Mouse (Mus musculus): ENCODE results near the gene Herc6. TPM values are rescaled to one million over a fixed set of nuclear protein-coding genes. Genes with fewer than 3 reads are reported as not detected.

Gene Herc6
- polyA plus RNA-seq, 1 experiment from 2014 or later: 3.8 TPM

- H3K9ac ChIP-seq (replicated peaks; ENCODE audit: low read length): no peak overlapping the region
- H3K9me3 ChIP-seq (replicated peaks; ENCODE audit: control insufficient read depth, low read length): no peaks in the 10 kb centered on the region; the same call in 1 of the 2 replicates
- no peak overlapping the region for H3K27ac ChIP-seq (replicated peaks; ENCODE audit: low read depth, low read length)
- ATAC-seq (replicated peaks; ENCODE audit: insufficient number of reproducible peaks, low FRiP score, low TSS enrichment, low read depth) (no peak), DNase-seq (ENCODE audit: low spot score) (no peak)
- no peak overlapping the region for H3K4me3 ChIP-seq (ENCODE audit: low read depth, low read length)
- H3K4me2 ChIP-seq (ENCODE audit: low read depth, low read length): no peak overlapping the region
- H3K36me3 ChIP-seq (replicated peaks; ENCODE audit: control insufficient read depth, insufficient read depth, low read depth, low read length): no peaks in the 10 kb centered on the region
- no peaks in the 10 kb centered on the region for H3K4me1 ChIP-seq (ENCODE audit: control insufficient read depth, insufficient read depth, low read length)
- 85% methylated on average over 1 of the region's 1 CpGs for WGBS
- no peaks in the 10 kb centered on the region for H3K27me3 ChIP-seq (ENCODE audit: control insufficient read depth, insufficient read depth, low read length)
Measured at GRCm38 (mm10) chr6:57563454-57563853, 17.3 kb upstream of the Herc6 start.

GRCm38 (mm10) chr6:57565452-57565851, 15.3 kb upstream of the Herc6 start:
- WGBS: 95% methylated on average over 7 of the region's 7 CpGs
- H3K4me3 ChIP-seq (ENCODE audit: low read depth, low read length): no peak overlapping the region
- no peak overlapping the region for H3K4me2 ChIP-seq (ENCODE audit: low read depth, low read length)
- no peaks in the 10 kb centered on the region; the same call in 1 of the 2 replicates for H3K9me3 ChIP-seq (replicated peaks; ENCODE audit: control insufficient read depth, low read length)
- no peaks in the 10 kb centered on the region for H3K4me1 ChIP-seq (ENCODE audit: control insufficient read depth, insufficient read depth, low read length)
- H3K36me3 ChIP-seq (replicated peaks; ENCODE audit: control insufficient read depth, insufficient read depth, low read depth, low read length): no peaks in the 10 kb centered on the region
- DNase-seq (ENCODE audit: low spot score) (no peak), ATAC-seq (replicated peaks; ENCODE audit: insufficient number of reproducible peaks, low FRiP score, low TSS enrichment, low read depth) (no peak)
- no peak overlapping the region for H3K27ac ChIP-seq (replicated peaks; ENCODE audit: low read depth, low read length)
- H3K9ac ChIP-seq (replicated peaks; ENCODE audit: low read length): no peak overlapping the region
- H3K27me3 ChIP-seq (ENCODE audit: control insufficient read depth, insufficient read depth, low read length): no peaks in the 10 kb centered on the region

GRCm38 (mm10) chr6:57567630-57568029, 13.2 kb upstream of the Herc6 start:
- 81% methylated on average over 2 of the region's 2 CpGs for WGBS
- no peak for ATAC-seq (replicated peaks; ENCODE audit: insufficient number of reproducible peaks, low FRiP score, low TSS enrichment, low read depth)
- DNase-seq (ENCODE audit: low spot score): no peak
- H3K4me2 ChIP-seq (ENCODE audit: low read depth, low read length): no peak overlapping the region
- no peaks in the 10 kb centered on the region for H3K9me3 ChIP-seq (replicated peaks; ENCODE audit: control insufficient read depth, low read length)
- H3K27ac ChIP-seq (replicated peaks; ENCODE audit: low read depth, low read length): no peak overlapping the region
- H3K36me3 ChIP-seq (replicated peaks; ENCODE audit: control insufficient read depth, insufficient read depth, low read depth, low read length): no peaks in the 10 kb centered on the region
- no peak overlapping the region for H3K9ac ChIP-seq (replicated peaks; ENCODE audit: low read length)
- no peaks in the 10 kb centered on the region for H3K4me1 ChIP-seq (ENCODE audit: control insufficient read depth, insufficient read depth, low read length)
- H3K4me3 ChIP-seq (ENCODE audit: low read depth, low read length): no peak overlapping the region
- H3K27me3 ChIP-seq (ENCODE audit: control insufficient read depth, insufficient read depth, low read length): no peaks in the 10 kb centered on the region

- ATAC-seq (replicated peaks; ENCODE audit: insufficient number of reproducible peaks, low FRiP score, low TSS enrichment, low read depth) (no peak), DNase-seq (ENCODE audit: low spot score) (peak; percentile 87)
- no peaks in the 10 kb centered on the region for H3K36me3 ChIP-seq (replicated peaks; ENCODE audit: control insufficient read depth, insufficient read depth, low read depth, low read length)
- no peaks in the 10 kb centered on the region for H3K27me3 ChIP-seq (ENCODE audit: control insufficient read depth, insufficient read depth, low read length)
- H3K9ac ChIP-seq (replicated peaks; ENCODE audit: low read length): no peak overlapping the region
- no peaks in the 10 kb centered on the region for H3K4me1 ChIP-seq (ENCODE audit: control insufficient read depth, insufficient read depth, low read length)
- H3K4me3 ChIP-seq (ENCODE audit: low read depth, low read length): no peak overlapping the region
- H3K4me2 ChIP-seq (ENCODE audit: low read depth, low read length): no peak overlapping the region
- 21% methylated on average over 5 of the region's 6 CpGs for WGBS
- H3K27ac ChIP-seq (replicated peaks; ENCODE audit: low read depth, low read length): no peak overlapping the region
- H3K9me3 ChIP-seq (replicated peaks; ENCODE audit: control insufficient read depth, low read length): no peaks in the 10 kb centered on the region
Measured at GRCm38 (mm10) chr6:57570170-57570974, 10.4 kb upstream of the Herc6 start.

- no peak overlapping the region for H3K4me3 ChIP-seq (ENCODE audit: low read depth, low read length)
- H3K36me3 ChIP-seq (replicated peaks; ENCODE audit: control insufficient read depth, insufficient read depth, low read depth, low read length): no peaks in the 10 kb centered on the region
- ATAC-seq (replicated peaks; ENCODE audit: insufficient number of reproducible peaks, low FRiP score, low TSS enrichment, low read depth) (no peak), DNase-seq (ENCODE audit: low spot score) (no peak)
- no peaks in the 10 kb centered on the region for H3K9me3 ChIP-seq (replicated peaks; ENCODE audit: control insufficient read depth, low read length)
- no peaks in the 10 kb centered on the region for H3K27me3 ChIP-seq (ENCODE audit: control insufficient read depth, insufficient read depth, low read length)
- H3K27ac ChIP-seq (replicated peaks; ENCODE audit: low read depth, low read length): no peak overlapping the region
- H3K4me1 ChIP-seq (ENCODE audit: control insufficient read depth, insufficient read depth, low read length): no peaks in the 10 kb centered on the region
- H3K9ac ChIP-seq (replicated peaks; ENCODE audit: low read length): no peak overlapping the region
- H3K4me2 ChIP-seq (ENCODE audit: low read depth, low read length): no peak overlapping the region
Measured at GRCm38 (mm10) chr6:57571587-57571986, 9.2 kb upstream of the Herc6 start.

GRCm38 (mm10) chr6:57581595-57581994, 795 bp downstream of the Herc6 start:
- ATAC-seq (replicated peaks; ENCODE audit: insufficient number of reproducible peaks, low FRiP score, low TSS enrichment, low read depth): no peak
- H3K4me2 ChIP-seq (ENCODE audit: low read depth, low read length): no peak overlapping the region

GRCm38 (mm10) chr6:57582356-57582755, 1.6 kb downstream of the Herc6 start:
- ATAC-seq (replicated peaks; ENCODE audit: insufficient number of reproducible peaks, low FRiP score, low TSS enrichment, low read depth): no peak
- Histone ChIP-seq H3K27me3 (ENCODE audit: control insufficient read depth, insufficient read depth, low read length) (no peaks in the 10 kb centered on the region), H3K9me3 (replicated peaks; ENCODE audit: control insufficient read depth, low read length) (no peaks in the 10 kb centered on the region), H3K9ac (replicated peaks; ENCODE audit: low read length) (no peak overlapping the region), H3K27ac (replicated peaks; ENCODE audit: low read depth, low read length) (no peak overlapping the region), H3K4me3 (ENCODE audit: low read depth, low read length) (no peak overlapping the region), H3K36me3 (replicated peaks; ENCODE audit: control insufficient read depth, insufficient read depth, low read depth, low read length) (no peaks in the 10 kb centered on the region), H3K4me2 (ENCODE audit: low read depth, low read length) (no peak overlapping the region), H3K4me1 (ENCODE audit: control insufficient read depth, insufficient read depth, low read length) (no peaks in the 10 kb centered on the region)
- DNase-seq (ENCODE audit: low spot score): no peak
- 80% methylated on average over 4 of the region's 4 CpGs for WGBS

More at GRCm38 (mm10) chr6:57581595-57581994, 795 bp downstream of the Herc6 start:
- Histone ChIP-seq H3K27ac (replicated peaks; ENCODE audit: low read depth, low read length) (no peak overlapping the region), H3K36me3 (replicated peaks; ENCODE audit: control insufficient read depth, insufficient read depth, low read depth, low read length) (no peaks in the 10 kb centered on the region), H3K9ac (replicated peaks; ENCODE audit: low read length) (no peak overlapping the region), H3K27me3 (ENCODE audit: control insufficient read depth, insufficient read depth, low read length) (no peaks in the 10 kb centered on the region), H3K4me3 (ENCODE audit: low read depth, low read length) (no peak overlapping the region; the same call in 1 of the 2 replicates), H3K4me1 (ENCODE audit: control insufficient read depth, insufficient read depth, low read length) (no peaks in the 10 kb centered on the region), H3K9me3 (replicated peaks; ENCODE audit: control insufficient read depth, low read length) (no peaks in the 10 kb centered on the region)
- DNase-seq (ENCODE audit: low spot score): no peak
- 83% methylated on average over 12 of the region's 12 CpGs for WGBS

- Histone ChIP-seq H3K9ac (replicated peaks; ENCODE audit: low read length) (no peak overlapping the region), H3K4me3 (ENCODE audit: low read depth, low read length) (no peak overlapping the region), H3K4me1 (ENCODE audit: control insufficient read depth, insufficient read depth, low read length) (no peaks in the 10 kb centered on the region), H3K27me3 (ENCODE audit: control insufficient read depth, insufficient read depth, low read length) (no peaks in the 10 kb centered on the region), H3K27ac (replicated peaks; ENCODE audit: low read depth, low read length) (no peak overlapping the region), H3K36me3 (replicated peaks; ENCODE audit: control insufficient read depth, insufficient read depth, low read depth, low read length) (no peaks in the 10 kb centered on the region), H3K4me2 (ENCODE audit: low read depth, low read length) (no peak overlapping the region), H3K9me3 (replicated peaks; ENCODE audit: control insufficient read depth, low read length) (no peaks in the 10 kb centered on the region)
- no peak for DNase-seq (ENCODE audit: low spot score)
- 88% methylated on average over 7 of the region's 7 CpGs for WGBS
- no peak for ATAC-seq (replicated peaks; ENCODE audit: insufficient number of reproducible peaks, low FRiP score, low TSS enrichment, low read depth)
Measured at GRCm38 (mm10) chr6:57605546-57606307, 24.9 kb downstream of the Herc6 start.

Measured in embryonic facial prominence, embryonic 11.5 days (tissue).